Comparison of ENCODE assay signal across 7 mouse cellular contexts in genomic region chr1:89071371-89072142, GRCm38 (mm10). TPM values are rescaled to one million over a fixed set of nuclear protein-coding genes. Genes with fewer than 3 reads are reported as not detected.
DNase-seq lines count a peak whose midpoint lies in the region; ATAC-seq and TF ChIP-seq lines count a peak whose summit lies in the region.

No protein-coding gene starts in this region.

- H3K4me1 ChIP-seq in lung, postnatal 0 days (ENCODE audit: insufficient read depth, low read depth, low read length): peaks cover 15% of the 10 kb centered on the region; the same call in 1 of the 2 replicates
- peaks cover 56% of the 10 kb centered on the region for H3K4me1 ChIP-seq in heart, embryonic 15.5 days (replicated peaks)
- peaks cover 17% of the 10 kb centered on the region; the same call in 1 of the 2 replicates for H3K4me1 ChIP-seq in liver, embryonic 15.5 days (replicated peaks)

- no peak for TF ChIP-seq EP300 in lung, postnatal 0 days (IDR thresholded peaks at IDR 0.05)

- H3K27me3 ChIP-seq in lung, postnatal 0 days (replicated peaks; ENCODE audit: insufficient read depth, low read length): no peaks in the 10 kb centered on the region
- no peaks in the 10 kb centered on the region for H3K27me3 ChIP-seq in heart, embryonic 15.5 days
- peaks cover 41% of the 10 kb centered on the region for H3K27me3 ChIP-seq in liver, embryonic 15.5 days

- H3K4me2 ChIP-seq in lung, postnatal 0 days (replicated peaks; ENCODE audit: low read depth, low read length): peak overlapping the region; percentile 83
- H3K4me2 ChIP-seq in heart, embryonic 15.5 days: peak overlapping the region; percentile 77
- peak overlapping the region; percentile 68 for H3K4me2 ChIP-seq in liver, embryonic 15.5 days

- no peaks in the 10 kb centered on the region for H3K9me3 ChIP-seq in lung, postnatal 0 days (ENCODE audit: low read length)
- H3K9me3 ChIP-seq in heart, embryonic 15.5 days (replicated peaks): no peaks in the 10 kb centered on the region
- H3K9me3 ChIP-seq in liver, embryonic 15.5 days (replicated peaks): no peaks in the 10 kb centered on the region

- no peak for TF ChIP-seq CTCF in lung, postnatal 0 days (IDR thresholded peaks at IDR 0.05)

- no peaks in the 10 kb centered on the region for H3K36me3 ChIP-seq in lung, postnatal 0 days (ENCODE audit: insufficient read depth, low read length)
- H3K36me3 ChIP-seq in heart, embryonic 15.5 days: no peaks in the 10 kb centered on the region
- no peaks in the 10 kb centered on the region for H3K36me3 ChIP-seq in liver, embryonic 15.5 days (replicated peaks)

- peak overlapping the region; percentile 88 for H3K27ac ChIP-seq in lung, postnatal 0 days (ENCODE audit: low read length)
- peak overlapping the region; percentile 87 for H3K27ac ChIP-seq in heart, embryonic 15.5 days
- no peak overlapping the region for H3K27ac ChIP-seq in liver, embryonic 15.5 days (replicated peaks)

- DNase-seq in lung, postnatal 0 days (ENCODE audit: low spot score): no peak
- no peak for DNase-seq in lung, postnatal 14 days
- no peak for DNase-seq in right cerebral cortex, postnatal 4 days
- DNase-seq in ovary, adult 18-20 months (ENCODE audit: low spot score): no peak
- no peak for DNase-seq in spleen, postnatal 14 days (ENCODE audit: low spot score in 2 of 2)

- ATAC-seq in lung, postnatal 0 days: no peak
- no peak for ATAC-seq in heart, embryonic 15.5 days (replicated peaks; ENCODE audit: insufficient number of reproducible peaks, insufficient read depth, low FRiP score, low read depth)
- no peak for ATAC-seq in liver, embryonic 15.5 days (ENCODE audit: insufficient read depth)

- peak overlapping the region; percentile 79 for H3K9ac ChIP-seq in lung, postnatal 0 days (replicated peaks; ENCODE audit: low read depth)
- H3K9ac ChIP-seq in heart, embryonic 15.5 days: peak overlapping the region; percentile 90
- no peak overlapping the region for H3K9ac ChIP-seq in liver, embryonic 15.5 days

- 8% methylated on average over 15 of the region's 15 CpGs for WGBS in lung, postnatal 0 days
- 5% methylated on average over 15 of the region's 15 CpGs for WGBS in heart, embryonic 15.5 days
- 17% methylated on average over 15 of the region's 15 CpGs for WGBS in liver, embryonic 15.5 days (ENCODE audit: insufficient replicate concordance)

- peak overlapping the region; percentile 96 for H3K4me3 ChIP-seq in lung, postnatal 0 days (ENCODE audit: low read depth, low read length)
- H3K4me3 ChIP-seq in heart, embryonic 15.5 days: peak overlapping the region; percentile 87
- peak overlapping the region; percentile 63 for H3K4me3 ChIP-seq in liver, embryonic 15.5 days (replicated peaks)

RNA-seq across cellular contexts. Expression of gene Sh3bp4, which starts 1.3 kb away (rescaled TPM):
- polyA plus RNA-seq in lung, postnatal 0 days (2015; fragmentation: Nextera tagmentation; extraction: Ambion mirVana): 18.9 and 22.0 TPM in 2 replicates
- 21.2 and 21.7 TPM in 2 replicates for polyA plus RNA-seq in heart, embryonic 15.5 days (2015; fragmentation: Nextera tagmentation; extraction: Ambion mirVana)
- 0.99 and 1.1 TPM in 2 replicates for polyA plus RNA-seq in liver, embryonic 15.5 days (2015; fragmentation: Nextera tagmentation; extraction: Ambion mirVana)
